Mouse (Mus musculus) cerebellum, adult 11-12 months (tissue): ENCODE results near the gene 4933424G06Rik.
A peak's percentile ranks its signal among the peaks of the same experiment; 100 is the strongest.
"Not testable (repeated sequence)": the region's sequence is repeated elsewhere in the genome, so short reads cannot be mapped to it uniquely, and the experiment has no call there.

Experiments
- DNase-seq: peaks from one replicate; pipeline ENCODE4 v3.0.0; 2022

4933424G06Rik gene

GRCm38 (mm10) chr1:36709854-36710280 is at the start of gene 4933424G06Rik:
Gene 4933424G06Rik (plus strand): TSS chr1:36710149.
- DNase-seq = peak; percentile 99

- peak; percentile 43 for DNase-seq
Measured at GRCm38 (mm10) chr1:36664457-36664856, 45.5 kb upstream of the 4933424G06Rik start.

GRCm38 (mm10) chr1:36665165-36665723 is 44.7 kb upstream of the 4933424G06Rik start:
- no peak for DNase-seq

GRCm38 (mm10) chr1:36665934-36666333 is 44.0 kb upstream of the 4933424G06Rik start:
- DNase-seq = no peak

GRCm38 (mm10) chr1:36668007-36668406 is 41.9 kb upstream of the 4933424G06Rik start:
- DNase-seq = not testable (repeated sequence)

GRCm38 (mm10) chr1:36670256-36670655 is 39.7 kb upstream of the 4933424G06Rik start:
- DNase-seq = no peak

- no peak for DNase-seq
Measured at GRCm38 (mm10) chr1:36671260-36671659, 38.7 kb upstream of the 4933424G06Rik start.

GRCm38 (mm10) chr1:36672648-36673350 is 37.1 kb upstream of the 4933424G06Rik start:
- no peak for DNase-seq

GRCm38 (mm10) chr1:36674936-36675335 is 35.0 kb upstream of the 4933424G06Rik start:
- DNase-seq = no peak

- DNase-seq = no peak
Measured at GRCm38 (mm10) chr1:36680893-36681292, 29.1 kb upstream of the 4933424G06Rik start.

- DNase-seq = no peak
Measured at GRCm38 (mm10) chr1:36682620-36683355, 27.2 kb upstream of the 4933424G06Rik start, which contains the start of gene Fam178b. Gene Fam178b (minus strand): TSS chr1:36683183.

GRCm38 (mm10) chr1:36683810-36684467 is 26.0 kb upstream of the 4933424G06Rik start:
- DNase-seq = peak; percentile 74

- DNase-seq = peak; percentile 52
Measured at GRCm38 (mm10) chr1:36690671-36691235, 19.2 kb upstream of the 4933424G06Rik start.

- DNase-seq = peak; percentile 98
Measured at GRCm38 (mm10) chr1:36691271-36692155, 18.4 kb upstream of the 4933424G06Rik start, which contains the start of gene Cox5b. Gene Cox5b (plus strand): TSS chr1:36691449.

- no peak for DNase-seq
Measured at GRCm38 (mm10) chr1:36694871-36695270, 15.1 kb upstream of the 4933424G06Rik start.

- DNase-seq = no peak
Measured at GRCm38 (mm10) chr1:36696411-36696810, 13.5 kb upstream of the 4933424G06Rik start.

- DNase-seq = no peak
Measured at GRCm38 (mm10) chr1:36697030-36697429, 12.9 kb upstream of the 4933424G06Rik start.

- peak; percentile 20 for DNase-seq
Measured at GRCm38 (mm10) chr1:36707166-36707565, 2.8 kb upstream of the 4933424G06Rik start.

GRCm38 (mm10) chr1:36707797-36708196 is 2.2 kb upstream of the 4933424G06Rik start:
- no peak for DNase-seq

GRCm38 (mm10) chr1:36708626-36709025 is 1.3 kb upstream of the 4933424G06Rik start:
- DNase-seq = peak; percentile 22

- no peak for DNase-seq
Measured at GRCm38 (mm10) chr1:36709055-36709853, 695 bp upstream of the 4933424G06Rik start.
